ENCODE assay signal across 8 mouse cellular contexts in the genomic region with DNA sequence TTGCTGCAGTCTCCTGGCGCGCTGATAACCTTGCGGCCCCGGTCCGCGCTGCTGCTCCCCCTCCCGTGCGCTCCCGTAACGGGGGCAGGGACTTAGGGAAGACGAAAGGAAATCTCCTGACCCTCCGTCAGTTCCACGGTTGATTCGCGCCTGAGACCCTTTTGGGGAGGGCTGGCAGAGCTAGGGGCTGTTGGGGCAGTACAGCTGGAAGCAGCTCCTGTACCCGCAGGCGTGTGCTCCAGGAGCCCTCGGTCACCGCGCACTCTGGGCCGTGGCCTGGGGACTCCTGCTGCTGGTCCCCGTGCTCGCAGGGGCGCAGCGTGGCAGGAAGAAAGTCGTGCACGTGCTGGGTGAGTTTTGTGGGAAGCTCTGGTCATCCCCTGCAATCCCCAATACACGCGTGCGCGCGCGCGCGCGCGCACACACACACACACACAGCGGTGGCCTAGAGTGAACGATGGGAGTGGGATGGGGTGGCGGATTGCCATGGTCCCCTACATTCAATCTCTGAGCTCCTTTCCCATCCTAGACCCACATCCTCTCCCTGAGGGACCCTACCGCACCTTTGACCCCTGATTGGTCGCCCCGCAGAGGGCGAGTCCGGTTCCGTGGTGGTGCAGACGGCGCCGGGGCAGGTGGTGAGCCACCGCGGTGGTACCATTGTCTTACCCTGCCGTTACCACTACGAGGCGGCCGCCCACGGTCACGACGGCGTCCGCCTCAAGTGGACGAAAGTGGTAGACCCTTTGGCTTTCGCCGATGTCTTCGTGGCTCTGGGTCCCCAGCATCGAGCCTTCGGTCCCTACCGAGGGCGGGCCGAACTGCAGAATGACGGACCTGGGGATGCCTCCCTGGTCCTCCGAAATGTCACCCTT. TPM values are rescaled to one million over a fixed set of nuclear protein-coding genes. Genes with fewer than 3 reads are reported as not detected.
DNase-seq lines count a peak whose midpoint lies in the region; ATAC-seq lines count a peak whose summit lies in the region.

No protein-coding gene starts in this region.

- peaks cover 9% of the 10 kb centered on the region for H3K36me3 ChIP-seq in hindbrain, embryonic 13.5 days
- peaks cover 5% of the 10 kb centered on the region; the same call in 1 of the 2 replicates for H3K36me3 ChIP-seq in midbrain, embryonic 14.5 days (ENCODE audit: control insufficient read depth, insufficient read depth, low read length)

- H3K9ac ChIP-seq in hindbrain, embryonic 13.5 days = peak overlapping the region; percentile 70
- peak overlapping the region; percentile 47 for H3K9ac ChIP-seq in midbrain, embryonic 14.5 days (replicated peaks; ENCODE audit: low read length)

- H3K4me2 ChIP-seq in hindbrain, embryonic 13.5 days = peak overlapping the region; percentile 82
- H3K4me2 ChIP-seq in midbrain, embryonic 14.5 days (ENCODE audit: low read length) = peak overlapping the region; percentile 77

- 1% methylated on average over 69 of the region's 71 CpGs for WGBS in hindbrain, embryonic 13.5 days
- WGBS in midbrain, embryonic 14.5 days = 2% methylated on average over 71 of the region's 71 CpGs

- peaks cover 85% of the 10 kb centered on the region for H3K27me3 ChIP-seq in hindbrain, embryonic 13.5 days
- peaks cover 70% of the 10 kb centered on the region for H3K27me3 ChIP-seq in midbrain, embryonic 14.5 days (ENCODE audit: control insufficient read depth, insufficient read depth, low read length)

- peak; percentile 55 for DNase-seq in right cerebral cortex, postnatal 4 days
- no peak for DNase-seq in right cerebral cortex, postnatal 36 days (ENCODE audit: low spot score in 2 of 2)
- DNase-seq in midbrain, embryonic 14.5 days = peak; percentile 64
- DNase-seq in gastrocnemius, postnatal 25 days = no peak
- no peak for DNase-seq in frontal cortex, postnatal 10 days (ENCODE audit: low spot score in 2 of 2)

- peak overlapping the region; percentile 48 for H3K4me3 ChIP-seq in hindbrain, embryonic 13.5 days
- peak overlapping the region; percentile 40 for H3K4me3 ChIP-seq in midbrain, embryonic 14.5 days (replicated peaks; ENCODE audit: low read depth, low read length)

- H3K9me3 ChIP-seq in hindbrain, embryonic 13.5 days = no peaks in the 10 kb centered on the region
- no peaks in the 10 kb centered on the region for H3K9me3 ChIP-seq in midbrain, embryonic 14.5 days (ENCODE audit: control insufficient read depth, low read length)

- H3K4me1 ChIP-seq in hindbrain, embryonic 13.5 days (replicated peaks) = peaks cover 50% of the 10 kb centered on the region
- peaks cover 21% of the 10 kb centered on the region; the same call in 1 of the 2 replicates for H3K4me1 ChIP-seq in midbrain, embryonic 14.5 days (ENCODE audit: control insufficient read depth, insufficient read depth, low read length)

- H3K27ac ChIP-seq in hindbrain, embryonic 13.5 days = no peak overlapping the region
- H3K27ac ChIP-seq in midbrain, embryonic 14.5 days (replicated peaks; ENCODE audit: low read depth, low read length) = no peak overlapping the region

- peak; percentile 38; the same call in 1 of the 2 replicates for ATAC-seq in common myeloid progenitor, adult 5-6 weeks (replicated peaks; ENCODE audit: low read depth, poor library complexity, severe bottlenecking)
- 0 out of 2 replicates have a peak, but pooled peaks have one; percentile 6 for ATAC-seq in hindbrain, embryonic 13.5 days (ENCODE audit: low FRiP score)
- ATAC-seq in midbrain, embryonic 14.5 days (ENCODE audit: low FRiP score, low TSS enrichment) = no peak
- no peak for ATAC-seq in inflammation-experienced regulatory T-cells, adult 6 months

RNA-seq across cellular contexts. Expression of gene Hapln4, which starts 1.2 kb away (rescaled TPM):
- 0.24 TPM in 1 of 2 replicates, not detected in the other for total RNA-seq in common myeloid progenitor, adult 5-6 weeks (2017)
- 0.39 and 0.75 TPM in 2 replicates for polyA plus RNA-seq in hindbrain, embryonic 13.5 days (2015; fragmentation: Nextera tagmentation; extraction: Ambion mirVana)
- 1.2 and 1.3 TPM in 2 replicates for polyA plus RNA-seq in midbrain, embryonic 14.5 days (2014; fragmentation: Nextera tagmentation; extraction: Ambion mirVana)
- not detected for polyA plus RNA-seq in inflammation-experienced regulatory T-cells, adult 6 months (2017; shearing (Covaris generic))
- under 1 TPM in 1 of 2 experiments, not detected in 1; 0.08 TPM for total RNA-seq in gastrocnemius, postnatal 25 days (2021)

RNA-seq across cellular contexts. Expression of gene Tm6sf2, which starts 11.7 kb away (rescaled TPM):
- total RNA-seq in common myeloid progenitor, adult 5-6 weeks (2017) = not detected in 2 replicates
- polyA plus RNA-seq in hindbrain, embryonic 13.5 days (2015; fragmentation: Nextera tagmentation; extraction: Ambion mirVana) = 1.9 TPM in 2 replicates
- 2.0 and 2.1 TPM in 2 replicates for polyA plus RNA-seq in midbrain, embryonic 14.5 days (2014; fragmentation: Nextera tagmentation; extraction: Ambion mirVana)
- polyA plus RNA-seq in inflammation-experienced regulatory T-cells, adult 6 months (2017; shearing (Covaris generic)) = under 1 TPM in 2 of 3 experiments, not detected in 1; 0.59 to 0.94 TPM
- 1 to 10 TPM in 1 of 2 experiments, not detected in 1; 1.7 TPM for total RNA-seq in gastrocnemius, postnatal 25 days (2021)

RNA-seq across cellular contexts. Expression of gene Ncan, which starts 36.2 kb away (rescaled TPM):
- not detected in 2 replicates for total RNA-seq in common myeloid progenitor, adult 5-6 weeks (2017)
- polyA plus RNA-seq in hindbrain, embryonic 13.5 days (2015; fragmentation: Nextera tagmentation; extraction: Ambion mirVana) = 128 and 135 TPM in 2 replicates
- polyA plus RNA-seq in midbrain, embryonic 14.5 days (2014; fragmentation: Nextera tagmentation; extraction: Ambion mirVana) = 135 and 147 TPM in 2 replicates
- polyA plus RNA-seq in inflammation-experienced regulatory T-cells, adult 6 months (2017; shearing (Covaris generic)) = not detected
- under 1 TPM in 1 of 2 experiments, not detected in 1; 0.05 TPM for total RNA-seq in gastrocnemius, postnatal 25 days (2021)

RNA-seq across cellular contexts. Expression of gene Sugp1, which starts 41.8 kb away (rescaled TPM):
- total RNA-seq in common myeloid progenitor, adult 5-6 weeks (2017) = 27.7 and 31.5 TPM in 2 replicates
- 61.0 and 68.6 TPM in 2 replicates for polyA plus RNA-seq in hindbrain, embryonic 13.5 days (2015; fragmentation: Nextera tagmentation; extraction: Ambion mirVana)
- polyA plus RNA-seq in midbrain, embryonic 14.5 days (2014; fragmentation: Nextera tagmentation; extraction: Ambion mirVana) = 49.2 and 52.7 TPM in 2 replicates
- 10 to 100 TPM; 38.0 to 52.9 (median 52.6) TPM for polyA plus RNA-seq in inflammation-experienced regulatory T-cells, adult 6 months (2017; shearing (Covaris generic))
- total RNA-seq in gastrocnemius, postnatal 25 days (2021) = 10 to 100 TPM; 13.1 to 15.5 TPM

RNA-seq across cellular contexts. Expression of gene Mau2, which starts 41.9 kb away (rescaled TPM):
- total RNA-seq in common myeloid progenitor, adult 5-6 weeks (2017) = 30.5 and 31.4 TPM in 2 replicates
- 72.0 and 80.7 TPM in 2 replicates for polyA plus RNA-seq in hindbrain, embryonic 13.5 days (2015; fragmentation: Nextera tagmentation; extraction: Ambion mirVana)
- 65.2 and 76.3 TPM in 2 replicates for polyA plus RNA-seq in midbrain, embryonic 14.5 days (2014; fragmentation: Nextera tagmentation; extraction: Ambion mirVana)
- 10 to 100 TPM; 35.3 to 56.2 (median 45.5) TPM for polyA plus RNA-seq in inflammation-experienced regulatory T-cells, adult 6 months (2017; shearing (Covaris generic))
- total RNA-seq in gastrocnemius, postnatal 25 days (2021) = 10 to 100 TPM; 24.5 to 25.1 TPM

Comparison
In these comparisons a context has a peak if more than half of its experiments do, and no peak if none do; other contexts are left out.
1. DNase-seq: peak in right cerebral cortex, postnatal 4 days (single experiment) and midbrain, embryonic 14.5 days (single experiment); none in right cerebral cortex, postnatal 36 days (0 of 2), gastrocnemius, postnatal 25 days (single experiment) and frontal cortex, postnatal 10 days (0 of 2).
2. ATAC-seq: peak in common myeloid progenitor, adult 5-6 weeks (single experiment) and hindbrain, embryonic 13.5 days (single experiment); none in midbrain, embryonic 14.5 days (single experiment) and inflammation-experienced regulatory T-cells, adult 6 months (single experiment).
3. RNA of gene Ncan, which starts 36.2 kb away (polyA plus RNA-seq): 135 to 147 TPM in midbrain, embryonic 14.5 days and 128 to 135 TPM in hindbrain, embryonic 13.5 days; not detected in inflammation-experienced regulatory T-cells, adult 6 months; every median in the first group is over 100 times any median in the second.